Mouse (Mus musculus) megakaryocyte, embryonic 14.5 days (primary cell): ENCODE results near the gene Lrp5. TPM values are rescaled to one million over a fixed set of nuclear protein-coding genes. Genes with fewer than 3 reads are reported as not detected.

ENCODE experiments used
- H3K27me3 ChIP-seq: replicated peaks from 2 replicates; pipeline ENCODE3; 2012; ENCODE audit warnings: inconsistent platforms
- H3K36me3 ChIP-seq: replicated peaks from 2 replicates; pipeline ENCODE3; 2012; ENCODE audit warnings: low read length, inconsistent platforms, mixed read lengths
- H3K4me1 ChIP-seq: 2 replicates; pipeline ENCODE4 v1.6.1; 2012; ENCODE audit warnings: inconsistent platforms
- H3K4me3 ChIP-seq: replicated peaks from 2 replicates; pipeline ENCODE3; 2012; ENCODE audit warnings: moderate library complexity, mild to moderate bottlenecking, inconsistent platforms
- H3K9me3 ChIP-seq: 2 replicates; pipeline ENCODE4 v1.6.1; 2012; ENCODE audit warnings: inconsistent platforms
- FLI1 ChIP-seq: IDR thresholded peaks from 2 replicates; pipeline ENCODE4 v1.6.1; 2012; ENCODE audit warnings: low read length, inconsistent platforms, mixed read lengths
- GATA1 ChIP-seq: IDR thresholded peaks from 3 replicates; pipeline ENCODE4 v1.6.1; 2012; ENCODE audit warnings: mixed read lengths, low read length, inconsistent platforms, borderline replicate concordance
- polyA plus RNA-seq: library from polyadenylated mRNA; stranded (reverse); fragments of >175 nt; gene quantifications from 2 replicates; pipeline ENCODE4 v1.2.3, GENCODE M21; 2012; ENCODE audit warnings: low replicate concordance; ENCODE audit not compliant: insufficient read depth

Lrp5 gene
- polyA plus RNA-seq, 1 experiment = 18.0 TPM

GRCm38 (mm10) chr19:3714381-3714780 lies 28.0 kb upstream of the Lrp5 start:
- Histone ChIP-seq H3K36me3 (peaks cover 50% of the 10 kb centered on the region), H3K4me1 (peaks cover 11% of the 10 kb centered on the region), H3K27me3 (no peaks in the 10 kb centered on the region), H3K4me3 (no peak overlapping the region), H3K9me3 (no peaks in the 10 kb centered on the region)
- TF ChIP-seq FLI1 (no peak), GATA1 (no peak)

- no peak for TF ChIP-seq FLI1
- TF ChIP-seq GATA1 = no peak
- Histone ChIP-seq H3K9me3 (no peaks in the 10 kb centered on the region), H3K36me3 (peaks cover 23% of the 10 kb centered on the region), H3K4me3 (no peak overlapping the region), H3K27me3 (no peaks in the 10 kb centered on the region), H3K4me1 (peaks cover 32% of the 10 kb centered on the region)
Measured at GRCm38 (mm10) chr19:3710436-3710835, 24.1 kb upstream of the Lrp5 start.

- H3K27me3 ChIP-seq = no peaks in the 10 kb centered on the region
Measured at GRCm38 (mm10) chr19:3709013-3709787, 22.8 kb upstream of the Lrp5 start.

GRCm38 (mm10) chr19:3708078-3709012 lies 22.0 kb upstream of the Lrp5 start, which contains the start of gene 1810055G02Rik:
Gene 1810055G02Rik, plus strand, starts transcription at chr19:3708293.
- Histone ChIP-seq H3K9me3 (no peaks in the 10 kb centered on the region), H3K4me1 (peaks cover 32% of the 10 kb centered on the region), H3K27me3 (no peaks in the 10 kb centered on the region), H3K36me3 (peaks cover 6% of the 10 kb centered on the region), H3K4me3 (peak within 1 kb of the TSS; percentile 99)
- peak; percentile 62; the same call in 1 of the 2 replicates for TF ChIP-seq FLI1
- TF ChIP-seq GATA1 = no peak

More at GRCm38 (mm10) chr19:3709013-3709787, 22.8 kb upstream of the Lrp5 start:
- no peaks in the 10 kb centered on the region for H3K9me3 ChIP-seq
- peaks cover 32% of the 10 kb centered on the region for H3K4me1 ChIP-seq
- TF ChIP-seq GATA1 (no peak), FLI1 (no peak)
- peak overlapping the region; percentile 99 for H3K4me3 ChIP-seq
- H3K36me3 ChIP-seq = peaks cover 11% of the 10 kb centered on the region

GRCm38 (mm10) chr19:3707553-3707952 lies 21.2 kb upstream of the Lrp5 start:
- TF ChIP-seq GATA1 (no peak), FLI1 (no peak)
- no peaks in the 10 kb centered on the region for H3K9me3 ChIP-seq
- H3K4me1 ChIP-seq = peaks cover 32% of the 10 kb centered on the region
- no peaks in the 10 kb centered on the region for H3K27me3 ChIP-seq
- peaks cover 6% of the 10 kb centered on the region for H3K36me3 ChIP-seq
- H3K4me3 ChIP-seq = peak overlapping the region; percentile 99

- Histone ChIP-seq H3K36me3 (peaks cover 2% of the 10 kb centered on the region), H3K27me3 (no peaks in the 10 kb centered on the region), H3K4me3 (no peak overlapping the region), H3K9me3 (no peaks in the 10 kb centered on the region), H3K4me1 (peaks cover 36% of the 10 kb centered on the region)
- TF ChIP-seq FLI1 (no peak), GATA1 (no peak)
Measured at GRCm38 (mm10) chr19:3706258-3706657, 19.9 kb upstream of the Lrp5 start.

- no peak overlapping the region for H3K4me3 ChIP-seq
- no peaks in the 10 kb centered on the region for H3K36me3 ChIP-seq
- H3K27me3 ChIP-seq = peaks cover 7% of the 10 kb centered on the region
- H3K4me1 ChIP-seq = peaks cover 27% of the 10 kb centered on the region
- H3K9me3 ChIP-seq = no peaks in the 10 kb centered on the region
- TF ChIP-seq GATA1 = no peak
- TF ChIP-seq FLI1 = no peak
Measured at GRCm38 (mm10) chr19:3702460-3702859, 16.1 kb upstream of the Lrp5 start.

- Histone ChIP-seq H3K9me3 (no peaks in the 10 kb centered on the region), H3K4me1 (peaks cover 19% of the 10 kb centered on the region), H3K36me3 (no peaks in the 10 kb centered on the region), H3K27me3 (peaks cover 10% of the 10 kb centered on the region), H3K4me3 (no peak overlapping the region)
- TF ChIP-seq GATA1 (no peak), FLI1 (no peak)
Measured at GRCm38 (mm10) chr19:3699508-3700438, 13.4 kb upstream of the Lrp5 start.

- no peak overlapping the region for H3K4me3 ChIP-seq
- no peaks in the 10 kb centered on the region for H3K9me3 ChIP-seq
- H3K4me1 ChIP-seq = peaks cover 19% of the 10 kb centered on the region
- H3K36me3 ChIP-seq = no peaks in the 10 kb centered on the region
- TF ChIP-seq FLI1 (no peak), GATA1 (no peak)
- H3K27me3 ChIP-seq = peaks cover 17% of the 10 kb centered on the region
Measured at GRCm38 (mm10) chr19:3698035-3698434, 11.7 kb upstream of the Lrp5 start.
